Mouse (Mus musculus) ES-Bruce4 (cell line): ENCODE measurements around the gene Rps6ka1.

Source experiments
- CTCF ChIP-seq: IDR thresholded peaks from one replicate; pipeline ENCODE4 v1.8.1; 2011; ENCODE audit warnings: low read depth, low read length
- EP300 ChIP-seq: IDR thresholded peaks from 2 replicates; pipeline ENCODE4 v1.6.1; 2011; ENCODE audit warnings: low read depth, low read length; ENCODE audit not compliant: insufficient read depth
- POLR2A ChIP-seq: IDR thresholded peaks from one replicate; pipeline ENCODE4 v1.8.1; 2011; ENCODE audit warnings: low read length; ENCODE audit not compliant: insufficient read depth

- TF ChIP-seq CTCF (peak; percentile 70), POLR2A (no peak), EP300 (no peak)
Observed at GRCm38 (mm10) chr4:133840501-133840900, 47.1 kb downstream of the Rps6ka1 start.
